Mouse (Mus musculus): ENCODE data around the gene Cyb561. TPM values are rescaled to one million over a fixed set of nuclear protein-coding genes. Genes with fewer than 3 reads are reported as not detected.

Gene Cyb561
- polyA plus RNA-seq, 1 experiment from 2014 or later: 42.6 TPM

DNA sequence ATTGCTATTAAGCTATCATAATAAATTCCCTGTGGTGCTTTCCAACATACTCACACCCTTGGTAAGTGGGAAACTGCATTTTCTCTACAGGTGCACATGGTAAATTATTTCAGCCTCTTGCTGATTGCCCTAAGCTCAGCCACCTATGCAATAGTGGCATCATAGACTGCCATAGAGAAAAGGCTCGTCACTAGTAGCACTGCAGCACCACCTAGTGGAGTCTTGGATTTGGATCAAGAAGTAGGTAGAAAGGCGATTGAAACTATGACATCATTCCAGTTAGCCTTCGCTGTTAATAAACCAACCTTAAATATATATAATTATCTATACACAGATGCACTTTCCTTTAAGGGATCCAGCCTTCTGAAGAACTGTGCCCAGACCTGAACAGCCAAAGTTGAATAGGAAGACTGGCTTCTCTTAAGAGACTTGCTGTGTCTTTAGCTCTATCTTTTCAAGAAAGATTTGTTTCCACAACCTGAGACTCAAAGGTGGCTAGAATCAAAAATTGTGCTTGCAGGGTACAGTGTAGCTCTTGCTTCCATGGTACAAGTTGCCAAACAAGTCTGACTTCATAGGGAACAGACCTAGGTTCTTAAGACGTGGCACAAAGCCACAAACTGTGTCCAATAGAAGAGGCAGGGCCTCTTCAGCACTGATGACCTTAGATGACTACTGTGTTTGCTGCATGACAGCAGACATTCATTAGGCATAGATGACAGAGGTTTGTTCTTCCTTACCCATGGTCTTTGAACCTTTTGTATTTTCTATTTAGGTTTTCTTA lies 41.4 kb downstream of the Cyb561 start:
- H3K4me2 ChIP-seq: no peak overlapping the region
- no peak for ATAC-seq (ENCODE audit: low FRiP score)
- no peak overlapping the region for H3K27ac ChIP-seq
- peaks cover 57% of the 10 kb centered on the region for H3K36me3 ChIP-seq
- no peaks in the 10 kb centered on the region for H3K9me3 ChIP-seq
- WGBS: 37% methylated on average over 4 of the region's 4 CpGs
- no peak overlapping the region for H3K9ac ChIP-seq
- H3K4me1 ChIP-seq (replicated peaks): no peaks in the 10 kb centered on the region
- H3K27me3 ChIP-seq: no peaks in the 10 kb centered on the region
- H3K4me3 ChIP-seq: no peak overlapping the region

DNA sequence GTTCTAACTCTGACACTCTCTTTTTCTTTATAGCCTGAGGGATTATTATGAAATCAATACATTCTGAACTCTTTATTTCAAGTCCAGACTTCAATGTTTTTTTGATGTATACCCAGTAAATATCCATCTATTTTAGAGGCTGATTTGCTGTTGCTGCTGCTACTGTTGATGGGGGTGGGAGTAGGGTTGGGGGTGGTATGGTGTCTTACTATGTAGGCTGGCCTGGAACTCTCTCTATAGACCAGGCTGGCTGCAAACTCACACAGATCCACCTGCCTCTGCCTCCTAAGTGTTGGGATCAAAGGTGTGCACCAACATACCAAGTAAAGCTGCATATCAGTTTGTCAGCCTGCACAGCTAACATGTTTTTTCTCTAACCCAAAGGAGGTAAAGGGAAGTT lies 42.0 kb downstream of the Cyb561 start:
- Histone ChIP-seq H3K9me3 (no peaks in the 10 kb centered on the region), H3K27ac (no peak overlapping the region), H3K4me3 (no peak overlapping the region), H3K36me3 (peaks cover 51% of the 10 kb centered on the region), H3K27me3 (no peaks in the 10 kb centered on the region), H3K4me1 (replicated peaks) (no peaks in the 10 kb centered on the region), H3K9ac (no peak overlapping the region), H3K4me2 (no peak overlapping the region)
- no peak for ATAC-seq (ENCODE audit: low FRiP score)

DNA sequence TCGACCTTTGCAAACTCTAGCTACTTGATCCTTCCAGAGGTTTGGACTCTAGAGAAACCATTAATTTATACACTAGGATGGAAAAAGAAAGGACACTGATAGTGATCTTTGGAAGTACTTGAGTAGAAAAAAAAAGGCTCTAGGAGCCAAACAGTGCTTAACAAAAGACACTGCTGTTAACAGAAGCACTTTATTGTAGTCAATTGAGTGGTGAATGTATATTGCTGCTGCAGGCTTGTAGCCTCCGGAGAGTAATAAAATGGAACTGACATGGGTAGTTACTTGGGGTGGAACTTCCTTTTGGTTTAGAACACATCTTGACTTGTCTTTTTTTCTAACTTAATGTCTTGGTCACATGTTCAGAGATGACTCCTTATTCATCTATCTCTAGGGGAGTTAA lies 43.5 kb downstream of the Cyb561 start:
- no peak overlapping the region for H3K27ac ChIP-seq
- H3K4me3 ChIP-seq: no peak overlapping the region
- H3K4me2 ChIP-seq: no peak overlapping the region
- no peak for ATAC-seq (ENCODE audit: low FRiP score)
- H3K9me3 ChIP-seq: no peaks in the 10 kb centered on the region
- 67% methylated on average over 2 of the region's 2 CpGs for WGBS
- H3K9ac ChIP-seq: no peak overlapping the region
- H3K4me1 ChIP-seq (replicated peaks): no peaks in the 10 kb centered on the region
- peaks cover 44% of the 10 kb centered on the region for H3K36me3 ChIP-seq
- no peaks in the 10 kb centered on the region for H3K27me3 ChIP-seq

DNA sequence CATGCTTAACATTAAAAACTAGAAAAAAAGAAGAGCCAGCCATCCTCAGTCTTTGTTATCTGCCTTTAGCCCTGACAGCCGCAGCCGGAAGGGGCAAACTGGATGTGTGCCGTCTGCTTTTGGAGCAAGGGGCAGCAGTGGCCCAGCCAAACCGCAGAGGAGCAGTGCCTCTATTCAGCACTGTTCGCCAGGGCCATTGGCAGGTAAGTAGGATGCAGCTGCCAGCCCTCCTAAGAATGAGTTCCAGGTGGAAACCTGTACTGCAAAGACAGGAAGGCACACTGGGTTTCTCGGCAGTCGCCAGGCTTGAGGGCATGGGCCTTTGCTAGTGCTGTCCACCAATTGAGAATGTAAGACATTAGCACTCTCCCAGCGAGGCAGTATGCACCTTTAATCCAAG lies 44.2 kb downstream of the Cyb561 start:
- WGBS: 86% methylated on average over 8 of the region's 8 CpGs
- ATAC-seq (ENCODE audit: low FRiP score): no peak
- H3K9me3 ChIP-seq: no peaks in the 10 kb centered on the region
- no peaks in the 10 kb centered on the region for H3K27me3 ChIP-seq
- H3K9ac ChIP-seq: no peak overlapping the region
- H3K4me2 ChIP-seq: no peak overlapping the region
- H3K27ac ChIP-seq: no peak overlapping the region
- H3K4me3 ChIP-seq: no peak overlapping the region
- peaks cover 48% of the 10 kb centered on the region for H3K36me3 ChIP-seq
- no peaks in the 10 kb centered on the region for H3K4me1 ChIP-seq (replicated peaks)

DNA sequence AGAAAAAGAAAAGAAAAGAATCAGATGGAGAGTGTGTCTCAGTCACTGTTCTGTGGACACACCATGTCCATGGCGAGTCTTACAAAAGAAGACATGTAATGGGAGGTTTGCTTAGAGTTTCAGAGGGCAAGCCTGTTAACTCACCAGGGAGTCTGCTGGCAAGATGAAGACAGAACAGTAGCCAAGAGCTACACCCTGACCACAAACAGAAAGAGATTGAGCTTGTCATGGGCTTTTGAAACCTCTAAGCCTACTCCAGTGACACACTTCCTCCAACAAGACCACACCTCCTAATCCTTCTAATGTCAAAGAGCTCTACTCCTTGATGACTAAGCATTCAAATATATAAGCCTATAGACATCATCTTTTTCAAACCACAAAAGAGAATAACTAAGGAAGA lies 45.8 kb downstream of the Cyb561 start:
- H3K9me3 ChIP-seq: no peaks in the 10 kb centered on the region
- no peaks in the 10 kb centered on the region for H3K4me1 ChIP-seq (replicated peaks)
- H3K36me3 ChIP-seq: peaks cover 49% of the 10 kb centered on the region
- no peak overlapping the region for H3K27ac ChIP-seq
- no peak for ATAC-seq (ENCODE audit: low FRiP score)
- H3K4me3 ChIP-seq: no peak overlapping the region
- no peaks in the 10 kb centered on the region for H3K27me3 ChIP-seq
- H3K4me2 ChIP-seq: no peak overlapping the region
- no peak overlapping the region for H3K9ac ChIP-seq
- 86% methylated on average over 1 of the region's 1 CpGs for WGBS

DNA sequence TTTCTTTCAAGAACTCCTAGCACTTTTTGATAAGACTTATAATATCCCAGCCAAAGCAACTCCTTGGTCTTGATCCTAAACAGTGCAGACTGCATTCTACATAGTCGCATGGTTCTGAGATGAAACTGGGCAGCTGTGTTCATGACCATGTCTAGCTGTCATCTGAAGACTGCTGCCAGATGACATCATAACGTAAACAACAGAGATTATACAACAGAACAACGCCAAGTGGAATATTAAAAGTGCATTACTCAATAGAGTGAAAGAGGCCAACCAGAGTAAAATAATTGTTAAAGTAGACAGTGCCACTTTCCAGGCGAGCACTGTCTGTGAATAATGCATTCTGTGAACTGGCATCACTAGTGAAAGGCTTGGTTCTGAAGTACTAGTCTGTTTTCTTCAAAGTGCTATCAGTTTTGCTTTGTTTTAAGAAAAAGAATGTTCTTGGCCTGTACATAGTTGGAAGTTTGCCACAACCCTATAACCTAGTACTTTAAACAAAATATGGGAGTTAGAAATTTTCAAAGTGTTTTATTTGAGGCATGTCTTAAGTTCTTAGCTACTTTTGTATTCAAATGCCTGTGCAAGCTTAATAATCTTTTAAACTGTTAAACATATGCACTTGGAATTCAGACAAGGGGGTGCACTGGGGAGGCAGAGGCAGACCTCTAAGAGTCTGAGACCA lies 47.5 kb downstream of the Cyb561 start:
- no peak for ATAC-seq (ENCODE audit: low FRiP score)

DNA sequence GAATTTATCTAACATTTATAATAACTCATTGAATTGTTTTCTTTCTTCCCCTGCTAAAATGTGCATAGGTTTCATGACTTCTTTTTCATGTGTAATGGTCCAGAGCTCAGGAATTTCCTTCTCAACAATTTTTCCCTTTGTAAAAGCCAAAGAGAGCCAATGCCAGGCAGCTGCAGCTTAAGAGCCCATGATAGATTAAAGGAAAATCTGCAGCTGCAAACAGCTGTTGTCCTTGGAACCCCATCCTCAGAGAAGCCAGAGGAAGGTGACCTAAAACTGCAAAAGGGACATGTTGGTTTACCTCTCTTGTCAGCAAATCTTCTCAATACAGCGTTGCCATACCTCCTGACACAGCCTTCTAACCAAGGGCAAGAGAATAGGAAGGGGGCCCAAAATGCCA lies 50.2 kb downstream of the Cyb561 start:
- H3K4me3 ChIP-seq: no peak overlapping the region
- no peak for ATAC-seq (ENCODE audit: low FRiP score)
- H3K4me2 ChIP-seq: no peak overlapping the region
- no peak overlapping the region for H3K9ac ChIP-seq
- 80% methylated on average over 1 of the region's 1 CpGs for WGBS
- no peak overlapping the region for H3K27ac ChIP-seq
- H3K36me3 ChIP-seq: peaks cover 50% of the 10 kb centered on the region
- no peaks in the 10 kb centered on the region for H3K27me3 ChIP-seq
- H3K4me1 ChIP-seq (replicated peaks): no peaks in the 10 kb centered on the region
- H3K9me3 ChIP-seq: no peaks in the 10 kb centered on the region

More for the DNA sequence above, 47.5 kb downstream of the Cyb561 start:
- Histone ChIP-seq H3K27me3 (no peaks in the 10 kb centered on the region), H3K9ac (no peak overlapping the region), H3K4me1 (replicated peaks) (no peaks in the 10 kb centered on the region), H3K36me3 (peaks cover 51% of the 10 kb centered on the region), H3K9me3 (no peaks in the 10 kb centered on the region), H3K27ac (no peak overlapping the region), H3K4me2 (no peak overlapping the region), H3K4me3 (no peak overlapping the region)
- 73% methylated on average over 4 of the region's 4 CpGs for WGBS

DNA sequence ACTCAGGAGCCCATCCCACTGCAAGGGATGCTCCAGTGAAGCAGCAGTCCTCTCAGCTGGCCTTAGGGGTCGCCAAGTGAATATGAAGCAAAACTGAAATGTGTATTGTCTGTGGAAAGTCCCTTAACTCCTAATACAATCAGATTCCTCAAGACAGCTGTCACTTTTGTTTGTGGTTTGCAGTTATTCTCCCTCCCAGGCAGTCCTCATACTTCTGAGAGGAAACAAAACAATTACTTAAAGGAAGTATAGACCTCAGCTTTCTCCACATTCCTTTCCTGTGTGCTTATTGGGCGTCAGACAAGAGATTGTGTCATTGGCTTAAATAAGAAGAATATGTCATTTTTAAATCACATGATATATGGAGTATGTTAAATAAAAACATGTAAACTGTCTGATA lies 51.6 kb downstream of the Cyb561 start:
- no peaks in the 10 kb centered on the region for H3K9me3 ChIP-seq
- peaks cover 53% of the 10 kb centered on the region for H3K36me3 ChIP-seq
- ATAC-seq (ENCODE audit: low FRiP score): no peak
- no peak overlapping the region for H3K9ac ChIP-seq
- no peak overlapping the region for H3K4me3 ChIP-seq
- 83% methylated on average over 2 of the region's 2 CpGs for WGBS
- H3K27ac ChIP-seq: no peak overlapping the region
- H3K4me1 ChIP-seq (replicated peaks): no peaks in the 10 kb centered on the region
- no peaks in the 10 kb centered on the region for H3K27me3 ChIP-seq
- H3K4me2 ChIP-seq: no peak overlapping the region

DNA sequence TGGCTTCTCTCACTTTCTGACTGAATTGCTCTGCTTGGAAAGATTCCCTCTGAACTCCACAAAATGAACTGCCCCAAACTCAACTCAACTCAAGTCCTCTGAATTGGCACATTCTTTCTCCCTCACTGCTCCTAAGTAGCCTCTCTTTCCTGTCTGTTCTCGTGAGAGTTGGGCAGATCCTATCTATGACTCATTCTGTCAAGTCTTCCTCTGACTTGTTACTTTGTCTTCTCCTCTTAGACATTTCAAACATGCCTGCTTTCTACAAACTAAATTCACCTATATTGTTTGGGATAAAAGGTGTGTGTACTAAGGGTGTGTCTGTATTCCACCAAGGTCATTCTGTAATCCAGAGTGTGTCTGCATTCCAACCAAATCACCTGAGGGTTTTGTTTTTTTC lies 54.0 kb downstream of the Cyb561 start:
- no peak overlapping the region for H3K27ac ChIP-seq

DNA sequence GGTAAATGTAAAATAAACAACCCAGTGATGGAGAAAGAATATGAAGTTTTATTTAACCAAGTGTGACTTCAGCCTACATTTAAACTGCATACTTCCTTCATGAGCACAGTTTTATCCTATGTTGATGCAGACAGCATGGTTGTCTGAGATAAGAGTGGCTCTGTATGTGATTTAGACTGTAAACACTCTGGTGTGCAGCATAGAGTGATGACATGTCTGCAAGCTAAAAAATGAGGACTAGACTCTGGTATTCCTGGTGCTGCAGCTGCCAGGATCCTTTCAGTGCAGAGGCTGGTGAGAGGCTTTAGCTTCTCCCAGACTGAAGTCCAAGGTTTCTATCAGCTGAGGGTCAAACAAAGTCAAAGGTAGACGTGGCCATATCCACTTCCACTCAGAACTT lies 65.9 kb downstream of the Cyb561 start:
- H3K27me3 ChIP-seq: no peaks in the 10 kb centered on the region
- 86% methylated on average over 1 of the region's 1 CpGs for WGBS
- H3K9ac ChIP-seq: no peak overlapping the region
- H3K4me3 ChIP-seq: no peak overlapping the region
- H3K4me1 ChIP-seq (replicated peaks): no peaks in the 10 kb centered on the region
- H3K4me2 ChIP-seq: no peak overlapping the region
- no peak overlapping the region for H3K27ac ChIP-seq
- no peaks in the 10 kb centered on the region for H3K9me3 ChIP-seq
- ATAC-seq (ENCODE audit: low FRiP score): no peak
- H3K36me3 ChIP-seq: peaks cover 12% of the 10 kb centered on the region

More for the DNA sequence above, 54.0 kb downstream of the Cyb561 start:
- Histone ChIP-seq H3K9me3 (no peaks in the 10 kb centered on the region), H3K4me1 (replicated peaks) (no peaks in the 10 kb centered on the region), H3K4me3 (no peak overlapping the region), H3K9ac (no peak overlapping the region), H3K4me2 (no peak overlapping the region), H3K27me3 (no peaks in the 10 kb centered on the region), H3K36me3 (peaks cover 50% of the 10 kb centered on the region)
- 53% methylated on average over 1 of the region's 1 CpGs for WGBS
- ATAC-seq (ENCODE audit: low FRiP score): no peak

DNA sequence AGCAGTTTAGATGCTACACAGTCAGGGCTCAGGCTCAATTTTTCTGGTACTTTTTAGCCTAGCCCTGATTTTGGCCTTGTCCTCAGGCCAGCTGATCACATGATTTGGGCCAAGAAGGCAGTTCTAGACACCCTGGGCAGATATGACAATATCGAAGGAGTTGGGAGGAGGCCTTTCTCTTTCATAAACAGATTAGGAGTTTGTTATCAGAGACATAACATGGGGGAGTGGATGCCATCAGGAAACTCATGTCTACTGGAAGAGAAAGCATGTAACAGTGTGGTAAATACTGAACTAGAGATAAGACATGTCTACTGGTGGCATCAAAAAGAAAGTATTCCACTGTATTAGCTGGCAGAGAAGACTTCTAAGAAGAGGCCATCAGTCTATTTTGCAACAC lies 67.6 kb downstream of the Cyb561 start:
- 89% methylated on average over 1 of the region's 1 CpGs for WGBS
- Histone ChIP-seq H3K9ac (no peak overlapping the region), H3K36me3 (peaks cover 17% of the 10 kb centered on the region), H3K4me2 (no peak overlapping the region), H3K9me3 (no peaks in the 10 kb centered on the region), H3K27ac (no peak overlapping the region), H3K4me1 (replicated peaks) (no peaks in the 10 kb centered on the region), H3K4me3 (no peak overlapping the region), H3K27me3 (no peaks in the 10 kb centered on the region)
- ATAC-seq (ENCODE audit: low FRiP score): no peak
